Mouse (Mus musculus) lung, postnatal 0 days (tissue): ENCODE data around the gene Ncor2. TPM values are rescaled to one million over a fixed set of nuclear protein-coding genes. Genes with fewer than 3 reads are reported as not detected.

Experiments used
- ATAC-seq: fragments of 200-750 bp; cut with Nextera tagmentation; 2 replicates; pipeline ENCODE4 v1.8.0; 2017; ENCODE audit warnings: moderate library complexity
- DNase-seq: peaks from one replicate; pipeline ENCODE4 v3.0.0-alpha.2; 2016; ENCODE audit warnings: low spot score
- H3K27ac ChIP-seq: fragments of 300-500 bp; sonication (generic); 2 replicates; pipeline ENCODE4 v1.5.1; 2014; ENCODE audit warnings: antibody characterized with exemption, mild to moderate bottlenecking, low read length, mixed read lengths
- H3K27me3 ChIP-seq: fragments of 300-500 bp; sonication (generic); replicated peaks from 2 replicates; pipeline ENCODE4 v1.6.1; 2014; ENCODE audit warnings: low read length, mixed read lengths; ENCODE audit not compliant: insufficient read depth
- H3K36me3 ChIP-seq: fragments of 300-500 bp; sonication (generic); 2 replicates; pipeline ENCODE4 v1.6.1; 2014; ENCODE audit warnings: low read length, mixed read lengths; ENCODE audit not compliant: insufficient read depth
- H3K4me1 ChIP-seq: fragments of 300-500 bp; sonication (generic); 2 replicates; pipeline ENCODE4 v1.6.1; 2014; ENCODE audit warnings: antibody characterized with exemption, low read depth, low read length, mixed read lengths; ENCODE audit not compliant: insufficient read depth
- H3K4me2 ChIP-seq: fragments of 300-500 bp; sonication (generic); replicated peaks from 2 replicates; pipeline ENCODE4 v1.6.1; 2014; ENCODE audit warnings: low read depth, mild to moderate bottlenecking, low read length, moderate library complexity, mixed read lengths
- H3K4me3 ChIP-seq: fragments of 300-500 bp; sonication (generic); 2 replicates; pipeline ENCODE4 v1.5.1; 2014; ENCODE audit warnings: low read depth, low read length
- H3K9ac ChIP-seq: fragments of 300-500 bp; sonication (generic); replicated peaks from 2 replicates; pipeline ENCODE4 v1.6.1; 2014; ENCODE audit warnings: low read depth, mild to moderate bottlenecking
- H3K9me3 ChIP-seq: fragments of 300-500 bp; sonication (generic); 2 replicates; pipeline ENCODE4 v1.6.1; 2016; ENCODE audit warnings: low read length, mixed read lengths
- CTCF ChIP-seq: IDR thresholded peaks from 2 replicates; pipeline ENCODE4 v1.5.1; 2016; ENCODE audit warnings: antibody characterized with exemption, mild to moderate bottlenecking
- EP300 ChIP-seq: IDR thresholded peaks from 2 replicates; pipeline ENCODE4 v1.6.1; 2016; ENCODE audit warnings: antibody characterized with exemption, mild to moderate bottlenecking, control low read depth
- WGBS: fragments of 180-500 bp; shearing (Covaris S2); extraction: QIAGEN DNeasy Blood & Tissue Kit; methylation state at CpG from one replicate; pipeline ENCODE4 v1.1.7; 2014; 5-methylcytosine and 5-hydroxymethylcytosine counted together
- polyA plus RNA-seq: library from polyadenylated mRNA; unstranded; fragments of >200 nt; fragmentation: Nextera tagmentation; extraction: Ambion mirVana; gene quantifications from 2 replicates; pipeline ENCODE4 v1.2.1, GENCODE M21; 2015

Ncor2 gene
- polyA plus RNA-seq, 1 experiment from 2014 or later = 20.2 TPM

DNA sequence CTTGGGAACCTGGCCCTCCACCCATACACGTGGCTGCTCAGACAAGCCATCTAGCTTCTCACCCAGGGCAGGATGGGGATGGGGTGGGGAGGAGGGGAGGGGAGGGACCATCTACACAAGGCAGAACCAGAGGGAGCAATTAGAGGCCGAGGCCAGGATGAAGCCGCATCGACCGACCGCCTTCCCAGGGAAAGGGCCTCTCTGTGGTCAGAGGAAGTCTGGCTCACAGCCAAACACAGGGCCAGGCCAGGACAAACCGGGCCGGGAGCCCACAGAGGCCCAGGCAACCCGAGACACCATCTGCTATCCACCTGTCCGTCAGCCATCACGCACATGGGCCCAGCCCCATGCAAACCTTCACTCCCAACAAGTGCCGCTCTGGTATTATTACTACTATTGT, 19.7 kb downstream of the Ncor2 start:
- Histone ChIP-seq H3K9me3 (no peaks in the 10 kb centered on the region), H3K9ac (no peak overlapping the region)
- 8% methylated on average over 11 of the region's 12 CpGs for WGBS

DNA sequence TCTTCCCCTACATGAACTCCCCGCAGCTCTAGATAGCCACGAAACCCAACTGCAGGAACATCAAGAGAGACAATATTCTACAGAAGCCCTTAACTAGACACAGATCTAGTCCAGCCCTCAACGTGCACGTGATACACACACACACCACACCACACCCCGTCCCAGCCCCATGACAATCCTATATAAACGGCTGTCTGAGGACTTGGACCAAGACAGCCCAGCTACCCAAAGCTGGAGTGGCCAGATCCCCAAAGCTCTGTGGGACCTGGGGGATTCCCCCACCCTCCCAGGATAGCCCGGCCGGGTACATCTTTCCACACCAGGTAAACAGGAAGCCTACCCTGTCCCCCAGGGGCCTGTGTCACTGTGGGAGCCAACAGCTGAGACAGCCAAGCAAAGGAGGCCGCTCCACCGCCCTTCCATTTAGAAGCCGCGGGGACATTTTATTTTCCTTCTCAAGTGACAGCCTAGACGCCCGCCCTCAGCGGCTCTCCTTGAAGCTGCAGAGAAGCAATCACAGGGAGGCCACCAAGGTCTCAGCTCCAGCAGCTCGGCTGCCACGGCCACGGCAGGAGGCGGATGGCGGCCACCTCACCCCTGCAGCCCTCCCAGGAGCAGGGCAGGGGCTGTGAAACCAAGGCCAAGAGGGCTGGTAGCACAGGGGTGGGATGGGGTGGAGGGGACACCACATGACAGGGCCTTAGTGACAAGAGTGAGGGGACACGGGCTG, 20.6 kb downstream of the Ncor2 start:
- Histone ChIP-seq H3K4me2 (0 out of 2 replicates have a peak overlapping the region, but pooled peaks have one; percentile 34), H3K4me3 (no peak overlapping the region), H3K9me3 (no peaks in the 10 kb centered on the region), H3K27me3 (no peaks in the 10 kb centered on the region), H3K36me3 (0 out of 2 replicates have a peak, but pooled peaks cover 4% of the 10 kb centered on the region), H3K9ac (peak overlapping the region; percentile 27; the same call in 1 of the 2 replicates), H3K27ac (peak overlapping the region; percentile 55), H3K4me1 (peaks cover 39% of the 10 kb centered on the region)
- ATAC-seq (peak; percentile 32), DNase-seq (peak; percentile 53)
- TF ChIP-seq CTCF = no peak
- no peak for TF ChIP-seq EP300
- 16% methylated on average over 21 of the region's 21 CpGs for WGBS

More for the DNA sequence above, 19.7 kb downstream of the Ncor2 start:
- DNase-seq = peak; percentile 83
- Histone ChIP-seq H3K4me2 (0 out of 2 replicates have a peak overlapping the region, but pooled peaks have one; percentile 1), H3K27me3 (no peaks in the 10 kb centered on the region), H3K36me3 (0 out of 2 replicates have a peak, but pooled peaks cover 4% of the 10 kb centered on the region), H3K4me1 (peaks cover 46% of the 10 kb centered on the region), H3K4me3 (no peak overlapping the region), H3K27ac (0 out of 2 replicates have a peak overlapping the region, but pooled peaks have one; percentile 55)
- TF ChIP-seq CTCF (no peak), EP300 (no peak)
- peak; percentile 57 for ATAC-seq

DNA sequence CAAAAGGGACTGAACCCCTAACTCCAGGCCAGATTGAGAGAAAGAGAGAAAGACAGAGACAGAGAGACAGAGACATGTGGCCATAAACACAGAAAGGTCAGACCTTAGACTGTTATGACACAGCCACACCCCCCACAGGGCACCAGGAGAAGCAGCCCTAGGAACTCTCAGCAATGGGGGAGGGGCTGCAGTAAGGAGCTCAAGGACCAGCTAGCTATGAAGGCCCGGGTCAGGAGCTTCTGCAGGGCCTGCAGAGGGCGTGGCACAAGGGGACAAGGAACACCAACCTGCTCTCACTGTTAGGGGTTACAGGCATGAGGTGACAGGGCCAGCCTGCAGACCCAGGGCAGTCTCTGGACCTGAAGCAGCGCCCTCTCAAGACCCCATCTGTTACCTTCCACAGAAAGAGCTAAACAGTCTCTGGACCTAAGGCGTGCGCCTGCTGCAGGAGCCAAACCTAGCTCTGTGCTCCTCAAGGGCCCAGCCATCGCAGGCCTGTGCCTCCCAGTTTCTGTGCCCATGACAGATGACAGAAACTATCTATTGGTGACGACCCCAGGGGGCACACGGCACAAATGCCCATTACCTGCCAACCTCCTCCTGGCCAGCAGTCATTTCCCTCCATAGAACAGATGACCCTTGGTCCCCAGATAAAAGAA, 21.5 kb downstream of the Ncor2 start:
- no peak overlapping the region for H3K4me2 ChIP-seq
- H3K27ac ChIP-seq = no peak overlapping the region
- H3K4me1 ChIP-seq = peaks cover 38% of the 10 kb centered on the region
- TF ChIP-seq CTCF = no peak; the same call in 1 of the 2 replicates
- TF ChIP-seq EP300 = no peak
- peak; percentile 56 for ATAC-seq
- H3K4me3 ChIP-seq = no peak overlapping the region
- H3K9me3 ChIP-seq = no peaks in the 10 kb centered on the region
- H3K36me3 ChIP-seq = 0 out of 2 replicates have a peak, but pooled peaks cover 4% of the 10 kb centered on the region
- 56% methylated on average over 8 of the region's 8 CpGs for WGBS
- no peaks in the 10 kb centered on the region for H3K27me3 ChIP-seq
- no peak overlapping the region for H3K9ac ChIP-seq
- peak; percentile 69 for DNase-seq

DNA sequence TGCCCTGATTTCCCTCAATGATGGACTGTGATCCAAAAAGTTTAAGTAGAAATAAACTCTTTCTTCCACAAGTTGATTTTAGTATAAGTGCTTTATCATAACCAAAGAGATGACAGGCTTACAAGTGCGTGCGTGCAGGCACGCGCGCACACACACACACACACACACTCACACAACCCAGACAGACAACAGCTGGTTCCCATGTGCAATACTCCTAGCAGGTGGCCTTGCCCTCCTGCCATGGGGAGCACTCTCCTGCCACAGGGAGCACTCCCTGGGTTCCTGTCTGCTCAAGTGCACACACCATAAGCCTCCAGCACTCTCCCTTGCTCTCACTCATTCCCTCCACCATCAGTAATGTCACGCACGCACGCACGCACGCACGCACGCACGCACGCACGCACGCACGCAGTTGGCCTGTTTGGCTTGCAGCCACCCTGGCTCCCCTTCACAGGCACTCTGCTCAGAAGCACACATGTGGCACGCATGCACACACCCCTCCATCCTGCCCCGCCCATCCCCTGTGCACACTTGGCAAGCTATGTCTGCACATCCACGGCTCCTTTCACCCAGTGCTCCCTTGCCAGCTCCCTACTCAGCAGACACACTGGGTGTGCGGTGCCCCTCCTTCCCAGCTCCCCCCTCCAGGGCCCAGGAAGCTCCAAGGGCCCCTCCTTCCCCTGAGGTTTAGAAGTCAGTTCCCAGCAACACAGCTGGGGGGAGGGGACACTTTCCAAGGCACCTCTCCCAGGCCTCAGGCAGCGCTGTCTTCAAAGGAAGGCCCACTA, 22.4 kb downstream of the Ncor2 start:
- Histone ChIP-seq H3K9me3 (no peaks in the 10 kb centered on the region), H3K27me3 (no peaks in the 10 kb centered on the region), H3K4me2 (no peak overlapping the region), H3K36me3 (0 out of 2 replicates have a peak, but pooled peaks cover 3% of the 10 kb centered on the region), H3K9ac (no peak overlapping the region), H3K4me1 (peaks cover 47% of the 10 kb centered on the region), H3K4me3 (no peak overlapping the region), H3K27ac (no peak overlapping the region)
- 55% methylated on average over 22 of the region's 22 CpGs for WGBS
- DNase-seq (peak; percentile 53), ATAC-seq (peak; percentile 36)
- no peak for TF ChIP-seq CTCF
- TF ChIP-seq EP300 = no peak

DNA sequence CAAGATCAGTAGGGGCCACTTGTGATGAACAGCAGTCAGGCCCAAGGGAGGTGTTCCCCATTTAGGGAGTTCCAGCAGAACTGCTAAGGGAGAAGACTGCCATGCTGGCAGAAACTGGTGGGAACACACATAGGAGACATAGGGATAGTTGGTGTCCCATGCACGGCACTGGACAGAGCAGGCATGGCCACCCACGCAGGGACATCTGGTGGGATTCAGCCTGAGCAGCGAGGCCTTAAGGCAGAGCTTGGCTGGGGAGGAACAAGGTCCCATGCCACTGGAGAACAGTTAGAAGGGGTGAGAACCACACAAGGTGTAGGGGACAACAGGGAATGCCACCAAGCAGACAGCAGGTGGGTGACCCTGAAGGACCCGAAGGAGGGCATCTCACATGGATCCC, 23.6 kb downstream of the Ncor2 start:
- Histone ChIP-seq H3K4me1 (peaks cover 57% of the 10 kb centered on the region), H3K27ac (no peak overlapping the region), H3K9ac (no peak overlapping the region), H3K9me3 (no peaks in the 10 kb centered on the region), H3K4me3 (no peak overlapping the region), H3K4me2 (no peak overlapping the region), H3K27me3 (no peaks in the 10 kb centered on the region), H3K36me3 (no peaks in the 10 kb centered on the region)
- DNase-seq (no peak), ATAC-seq (no peak)
- TF ChIP-seq CTCF (no peak), EP300 (no peak)
- 91% methylated on average over 4 of the region's 4 CpGs for WGBS

DNA sequence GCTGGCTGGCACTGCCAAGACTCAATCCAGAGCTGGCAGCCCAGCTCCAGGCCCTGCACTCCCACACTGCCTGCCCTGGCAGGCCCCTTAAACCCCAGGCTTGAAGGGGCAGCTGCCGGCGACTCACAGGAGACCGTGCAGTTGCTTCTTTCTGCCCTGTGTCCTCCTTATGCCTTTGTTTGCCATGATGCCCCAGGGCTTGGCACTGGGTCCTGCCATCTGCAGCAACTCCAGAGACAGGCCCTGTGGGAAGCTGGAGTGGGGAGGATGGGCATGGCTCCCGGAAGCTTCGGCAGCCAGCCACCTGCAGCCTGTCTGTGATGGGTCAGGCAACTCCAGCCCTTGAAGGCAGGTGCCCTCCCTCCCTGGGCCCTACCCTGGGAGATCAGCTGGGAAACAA, 24.0 kb downstream of the Ncor2 start:
- H3K9me3 ChIP-seq = no peaks in the 10 kb centered on the region
- H3K9ac ChIP-seq = no peak overlapping the region
- 70% methylated on average over 5 of the region's 5 CpGs for WGBS
- no peak overlapping the region for H3K4me3 ChIP-seq
- ATAC-seq (no peak), DNase-seq (no peak)
- H3K27ac ChIP-seq = no peak overlapping the region
- H3K36me3 ChIP-seq = no peaks in the 10 kb centered on the region
- no peak overlapping the region for H3K4me2 ChIP-seq
- H3K27me3 ChIP-seq = no peaks in the 10 kb centered on the region
- TF ChIP-seq EP300 (no peak), CTCF (no peak)
- peaks cover 57% of the 10 kb centered on the region for H3K4me1 ChIP-seq
